Mouse (Mus musculus) brain, embryonic 18.5 days (tissue): ENCODE measurements around the gene Ofcc1.
A peak's percentile ranks its signal among the peaks of the same experiment; 100 is the strongest.

Source experiments
- DNase-seq: peaks from one replicate; pipeline ENCODE4 v3.0.0-alpha.2; 2012; ENCODE audit warnings: low read depth, low spot score

Gene Ofcc1

DNA sequence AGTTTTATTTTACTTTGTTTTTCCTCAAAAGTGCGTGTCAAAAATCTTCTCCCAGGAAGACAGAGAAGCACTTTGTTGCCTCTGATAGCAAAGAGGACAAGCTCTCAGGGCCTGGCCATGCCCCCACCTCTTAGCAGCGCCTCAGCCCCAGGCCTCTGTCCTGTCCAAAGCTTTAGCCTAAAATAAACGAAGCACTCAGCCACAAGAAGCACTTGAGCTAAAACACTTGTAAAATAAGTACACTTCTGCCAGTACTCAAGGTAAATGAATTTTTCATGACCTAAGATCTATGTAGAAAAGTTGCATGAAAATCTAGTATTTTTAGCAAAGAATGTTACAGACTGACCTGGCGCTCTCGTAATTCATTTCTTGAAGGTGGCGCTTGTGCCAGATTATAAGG is 117.4 kb downstream of the Ofcc1 start:
- no peak for DNase-seq

DNA sequence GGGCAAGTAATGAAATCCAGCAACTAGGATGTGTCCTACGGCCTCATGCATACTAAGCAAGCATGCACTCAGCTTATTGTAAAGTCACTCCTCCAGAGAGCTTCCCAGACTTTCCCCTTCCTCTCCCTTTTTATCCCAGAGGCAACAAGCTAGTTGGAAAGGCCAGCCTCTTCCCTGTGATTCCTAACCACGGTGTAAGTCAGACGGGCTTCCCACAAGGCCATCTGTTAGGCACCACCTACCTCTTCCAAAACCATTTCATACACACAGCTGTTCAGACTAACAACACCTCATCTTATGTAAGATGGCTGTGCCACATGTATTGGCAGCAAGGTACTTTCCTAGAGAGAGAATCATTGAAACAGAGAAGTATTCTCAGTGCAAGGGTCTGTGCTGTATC is 124.9 kb downstream of the Ofcc1 start:
- DNase-seq: no peak

DNA sequence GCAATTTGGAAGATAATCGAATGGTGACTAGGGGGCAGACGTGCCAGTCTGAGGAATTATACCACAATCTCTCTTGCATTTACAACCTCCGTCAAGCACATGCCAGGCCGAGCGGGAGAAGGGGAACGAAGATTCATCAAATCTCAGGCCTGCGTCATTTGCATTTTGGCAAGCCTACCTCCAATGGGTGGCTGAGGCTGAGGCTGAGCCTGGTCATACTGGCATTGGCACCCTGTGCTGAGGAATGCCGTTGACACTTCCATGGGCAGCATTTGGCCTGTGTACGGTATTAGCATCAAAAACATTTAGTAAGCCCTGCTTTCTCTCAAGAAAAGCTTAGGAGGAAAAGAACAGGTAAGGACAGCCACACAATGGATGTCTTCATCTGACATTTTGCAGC is 152.9 kb downstream of the Ofcc1 start:
- DNase-seq: no peak

DNA sequence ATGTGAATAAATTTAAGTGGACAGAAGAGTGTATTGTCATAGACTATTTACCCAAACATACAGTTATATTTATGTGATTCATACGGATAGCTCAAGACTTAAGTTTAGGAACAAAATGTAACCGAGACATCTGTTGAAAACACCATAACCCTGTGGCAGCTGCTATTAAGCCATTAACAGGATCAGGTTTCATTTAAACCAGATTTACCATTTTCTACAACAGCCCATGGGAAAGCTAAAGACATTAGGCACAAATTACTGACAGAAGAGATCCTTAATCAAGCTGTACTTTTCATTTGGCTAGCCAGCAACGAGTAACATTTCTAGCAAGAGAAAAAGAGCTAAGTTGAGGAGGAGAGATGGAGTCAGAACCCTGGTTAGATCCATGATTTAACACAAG is 179.5 kb downstream of the Ofcc1 start:
- DNase-seq: no peak

DNA sequence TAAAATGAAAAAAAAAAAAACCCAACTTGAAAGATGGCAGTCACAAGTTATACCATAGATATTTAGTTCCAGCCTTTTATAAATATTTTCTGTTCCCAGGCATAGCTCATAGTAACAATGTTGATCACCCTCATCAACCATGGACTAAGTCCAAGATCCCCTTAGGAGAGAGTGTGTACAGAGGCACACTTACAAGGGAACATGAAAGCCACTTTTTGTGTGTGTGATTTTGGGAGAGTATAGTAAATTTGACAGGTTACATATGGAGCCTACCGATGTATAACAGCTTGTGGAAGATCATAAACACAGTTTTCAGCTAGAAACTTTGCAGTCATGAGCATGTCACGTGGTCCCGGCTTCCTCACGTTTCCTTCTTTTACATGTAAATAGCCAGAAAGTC is 189.5 kb downstream of the Ofcc1 start:
- no peak for DNase-seq

DNA sequence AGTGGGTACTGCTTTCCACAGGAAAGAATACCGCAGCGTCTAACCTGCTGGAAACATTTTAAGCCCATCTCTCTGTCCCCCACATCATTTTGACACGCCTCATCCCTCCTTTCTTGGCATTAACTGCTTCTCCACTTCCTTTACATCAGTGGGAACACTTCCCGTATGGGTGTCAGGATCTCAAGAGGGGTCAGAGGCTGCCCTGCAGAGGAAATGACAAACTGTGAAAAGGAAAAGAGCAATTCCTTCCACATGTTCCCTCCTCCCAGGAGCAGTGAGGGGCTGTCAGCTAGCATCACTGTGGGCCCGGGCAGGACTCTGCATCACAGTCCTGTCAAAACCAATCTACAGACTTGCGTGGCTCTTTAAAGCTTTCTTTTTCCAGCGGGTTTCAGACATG is 193.4 kb downstream of the Ofcc1 start:
- DNase-seq: no peak

DNA sequence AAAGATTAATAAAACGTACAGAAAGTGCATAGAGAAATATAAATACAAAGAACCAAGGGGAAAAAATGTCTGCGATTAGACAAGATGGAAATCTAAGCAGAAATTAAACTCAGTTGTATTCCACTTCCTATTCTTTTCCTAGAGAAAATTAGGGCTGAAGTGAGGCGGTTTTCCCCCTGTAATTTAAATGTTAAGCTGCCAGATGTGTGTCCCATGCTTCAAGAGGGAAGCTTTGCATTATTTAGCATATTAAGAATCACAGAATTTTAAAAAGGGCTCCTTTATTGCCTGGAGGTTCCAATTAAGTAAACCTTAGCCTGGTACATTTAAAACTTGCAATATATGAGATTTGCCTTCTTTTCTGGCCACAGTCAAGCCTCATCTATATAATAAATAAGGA is 205.8 kb downstream of the Ofcc1 start:
- DNase-seq: no peak

DNA sequence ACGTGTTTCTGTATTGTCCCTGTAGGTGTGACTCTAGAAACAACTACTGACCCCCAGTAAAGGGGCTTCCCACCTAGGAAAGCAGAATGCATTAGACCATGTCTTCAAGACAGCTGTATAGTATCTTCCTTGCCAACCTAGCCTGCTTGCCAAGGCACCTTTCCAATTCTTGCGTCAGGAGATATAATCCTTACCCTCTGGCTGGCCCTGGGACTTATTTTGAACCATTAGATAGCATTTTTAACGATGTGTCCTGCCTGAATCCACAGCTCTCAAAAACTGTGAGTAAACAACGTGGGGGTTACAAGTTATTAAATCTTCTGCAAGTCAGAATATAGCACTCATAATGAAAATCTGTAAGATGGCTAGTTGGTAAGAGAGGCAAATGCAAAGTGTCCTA is 221.3 kb downstream of the Ofcc1 start:
- DNase-seq: no peak

DNA sequence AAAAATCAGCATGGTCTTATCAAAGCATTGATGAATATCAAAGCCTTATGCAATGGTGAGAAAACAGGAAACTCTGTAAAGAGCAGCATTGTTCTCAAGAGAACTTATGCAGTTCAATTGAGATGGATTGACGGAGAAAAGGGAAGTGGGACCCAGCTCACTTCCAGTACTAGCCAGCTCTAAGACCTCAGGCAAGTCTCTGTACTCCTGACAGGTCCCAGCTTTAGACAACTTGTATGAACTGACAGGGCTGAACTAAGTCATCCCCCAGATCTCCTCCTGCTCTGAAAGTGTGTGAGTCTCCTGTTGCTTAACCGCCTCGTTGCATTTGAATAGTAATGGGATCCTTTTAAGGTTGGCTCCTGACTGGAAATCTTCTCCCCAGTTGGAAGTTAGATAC is 225.2 kb downstream of the Ofcc1 start:
- no peak for DNase-seq

DNA sequence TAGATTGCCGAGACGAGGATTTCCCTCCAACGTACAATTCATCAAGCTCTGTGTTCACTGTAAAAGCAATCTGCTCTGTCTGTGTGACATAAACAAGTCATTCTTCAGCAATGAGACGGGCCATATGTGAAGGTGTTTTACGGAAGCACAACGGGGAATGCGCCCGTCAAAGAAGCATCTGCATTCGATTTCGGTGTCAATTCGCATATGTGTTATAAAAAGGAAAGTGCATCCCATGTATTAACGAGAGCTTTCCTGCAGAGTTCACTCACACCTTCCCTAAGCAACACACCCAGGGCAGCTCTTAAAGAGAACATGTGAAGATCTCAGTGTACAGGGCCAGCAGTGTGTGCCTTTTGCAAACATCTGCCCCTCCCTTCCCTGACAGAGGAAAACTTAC is 225.6 kb downstream of the Ofcc1 start:
- DNase-seq: no peak

DNA sequence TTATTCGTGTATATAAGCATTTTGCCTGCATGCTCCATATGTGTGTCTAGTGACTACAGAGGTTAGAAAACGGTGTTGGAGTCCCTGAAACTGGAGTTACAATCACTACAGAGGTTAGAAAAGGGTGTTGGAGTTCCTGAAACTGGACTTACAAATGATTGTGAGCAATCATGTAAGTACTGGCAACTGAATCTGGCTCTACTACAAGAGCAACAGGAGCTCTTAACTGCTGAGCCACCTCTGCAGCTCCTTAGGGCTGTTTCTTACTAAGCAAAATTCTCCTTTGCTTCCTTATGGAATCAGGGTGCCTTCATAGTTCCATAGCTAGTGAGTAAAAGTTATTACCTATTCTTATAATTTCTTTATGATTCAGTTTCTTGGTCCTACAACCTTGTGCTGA is 237.4 kb downstream of the Ofcc1 start:
- no peak for DNase-seq

DNA sequence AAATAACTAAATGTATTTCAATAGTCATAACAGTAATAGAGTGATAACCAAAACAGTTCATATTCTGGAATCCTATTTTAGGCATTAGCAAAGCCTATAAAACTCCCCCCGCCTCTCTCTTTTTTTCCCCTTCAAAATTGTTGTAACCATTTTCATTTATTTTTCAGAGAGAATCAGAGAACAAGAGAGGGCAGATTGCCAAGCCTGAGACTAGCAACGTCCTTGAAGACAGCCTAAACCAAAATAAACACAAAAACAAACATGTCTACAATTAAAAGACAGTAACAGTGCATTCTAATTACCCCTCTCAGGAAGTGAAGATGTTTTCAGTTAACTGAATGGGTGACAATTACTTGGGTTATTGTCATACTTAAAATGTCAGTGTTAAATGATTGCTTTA is 248.9 kb downstream of the Ofcc1 start:
- DNase-seq: no peak

DNA sequence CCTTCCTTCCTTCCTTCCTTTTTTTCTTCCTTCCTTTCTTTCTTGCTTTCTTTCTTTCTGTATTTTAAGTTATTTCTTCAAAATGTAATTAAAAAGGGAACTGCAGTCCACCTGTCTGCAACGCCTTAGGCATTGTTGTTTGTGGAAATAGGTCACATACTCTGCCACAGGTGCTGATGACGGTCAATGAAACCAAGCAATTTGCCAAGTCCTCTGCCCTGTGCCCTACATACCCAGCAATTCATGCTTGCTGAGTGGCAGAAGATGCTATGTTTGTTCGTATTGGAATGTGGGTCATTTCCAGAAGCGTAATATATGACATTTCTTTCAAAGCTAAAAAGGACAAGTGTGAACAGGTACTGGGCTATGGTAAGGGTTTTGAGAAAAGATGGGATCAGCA is 285.0 kb downstream of the Ofcc1 start:
- DNase-seq: no peak

DNA sequence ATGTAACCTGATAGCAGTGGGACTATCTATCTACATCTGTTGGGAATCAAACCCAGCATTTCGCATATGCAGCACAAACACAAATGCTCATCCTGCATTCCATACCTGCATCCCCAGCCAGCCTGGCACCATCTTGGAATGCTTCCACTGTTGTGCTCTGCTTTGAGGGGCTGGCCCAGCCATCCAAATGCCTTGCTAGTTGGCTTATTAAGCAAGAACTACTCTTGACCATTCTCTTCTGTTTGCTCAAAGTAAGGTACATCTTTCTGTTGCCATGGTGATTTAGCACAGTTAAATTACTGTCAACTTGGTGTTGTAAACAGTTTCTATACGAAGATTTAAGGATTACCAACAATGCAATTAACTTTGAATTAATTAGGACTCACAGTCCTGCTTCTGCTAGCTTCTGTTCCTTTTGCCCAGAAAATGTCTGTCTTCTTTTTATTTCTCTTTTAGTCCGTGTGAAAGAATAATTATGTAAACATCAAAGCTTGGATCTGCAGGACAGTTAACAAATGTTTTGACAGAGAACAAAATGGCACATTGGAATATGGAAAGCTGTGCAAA is 286.3 kb downstream of the Ofcc1 start:
- DNase-seq: peak; percentile 52

DNA sequence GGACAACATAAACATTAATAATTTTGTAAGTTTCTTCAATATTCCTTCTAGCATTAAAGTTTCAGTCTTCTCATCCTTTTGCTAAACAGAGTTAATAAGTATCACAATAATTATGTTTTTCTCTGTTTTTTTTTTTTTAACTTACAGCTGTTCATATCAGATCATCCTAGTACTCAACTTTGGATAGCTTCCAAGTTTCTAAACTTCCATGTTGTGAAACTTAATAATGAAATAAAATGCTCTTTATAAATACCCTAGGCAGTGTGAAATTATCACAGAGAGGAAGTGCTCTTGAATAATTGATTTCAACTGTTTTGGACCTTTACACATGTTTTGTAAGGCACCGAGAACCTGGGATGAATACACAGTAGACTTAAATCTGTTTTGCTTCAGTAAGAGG is 291.2 kb downstream of the Ofcc1 start:
- no peak for DNase-seq

DNA sequence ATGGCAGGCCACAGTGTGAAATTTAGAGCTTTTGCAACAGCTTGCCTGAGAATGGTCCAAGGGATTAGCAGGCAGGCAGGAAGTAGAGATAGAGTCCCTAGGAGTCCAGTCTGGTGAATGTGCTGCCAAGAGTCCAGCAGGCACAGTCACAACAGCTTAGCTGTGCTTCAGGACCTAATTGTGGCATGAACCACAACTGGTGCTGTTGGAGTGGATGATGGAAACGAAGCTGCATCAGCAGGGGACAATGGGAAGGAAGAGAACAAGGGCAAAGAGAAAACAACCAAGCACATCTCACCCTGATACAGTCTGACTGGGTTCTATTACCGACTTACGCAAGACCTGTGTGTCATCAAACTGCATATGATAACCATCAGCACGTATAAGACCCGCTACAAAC is 300.0 kb downstream of the Ofcc1 start:
- no peak for DNase-seq

DNA sequence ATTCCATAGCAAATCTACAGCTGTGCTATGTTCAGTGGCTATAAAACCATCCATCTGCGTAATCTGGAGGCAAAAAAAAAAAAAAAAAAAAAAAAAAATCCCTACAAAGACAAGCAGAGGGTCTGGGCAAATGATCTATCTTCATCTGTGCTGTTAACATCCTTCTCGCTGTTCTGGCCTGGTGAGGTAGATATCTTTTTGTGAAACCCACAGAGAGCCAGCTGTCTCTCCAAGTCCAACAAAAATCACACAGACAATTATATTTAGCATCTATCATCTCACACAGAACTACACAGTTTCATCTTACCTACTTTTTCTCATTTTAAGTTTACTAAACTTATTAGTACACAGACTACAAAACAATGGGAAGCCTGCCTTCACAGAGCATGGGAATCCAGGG is 323.4 kb downstream of the Ofcc1 start:
- no peak for DNase-seq

DNA sequence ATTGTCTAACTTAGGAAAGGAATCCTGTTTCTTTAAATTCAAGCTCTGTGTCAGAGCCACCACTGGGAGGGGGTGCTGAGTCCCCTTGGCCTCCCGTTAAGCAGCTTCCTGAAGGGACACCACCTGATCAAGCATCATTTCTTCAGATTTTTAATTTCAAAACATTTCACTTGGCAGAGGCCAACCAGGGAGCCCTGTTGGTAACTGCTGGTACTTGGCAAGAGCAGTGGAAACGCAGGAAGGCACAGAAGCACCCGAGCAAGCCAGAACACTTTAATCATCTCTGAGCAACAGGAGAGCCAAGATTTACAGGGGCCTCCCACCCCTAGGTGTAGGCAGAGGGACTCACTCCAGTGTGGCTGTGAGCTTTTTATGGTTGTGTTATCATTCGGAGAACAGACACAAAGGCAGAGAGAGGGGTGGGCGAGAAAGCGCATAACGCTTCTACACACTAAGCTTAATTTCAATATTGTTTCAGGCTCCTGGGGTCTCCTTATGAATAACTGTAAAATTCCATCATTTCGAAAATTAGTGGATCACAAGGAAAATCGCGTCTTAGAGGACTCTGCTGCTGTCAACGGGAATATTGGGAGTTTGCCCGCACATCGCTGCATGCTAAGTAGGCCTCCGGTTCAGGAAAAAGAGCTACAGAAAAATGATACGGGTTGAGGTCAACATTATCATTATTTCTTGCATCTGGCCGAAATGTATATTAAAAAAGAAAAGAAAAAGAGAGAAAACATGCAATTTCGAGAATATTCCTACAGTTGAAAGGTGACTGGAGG is 324.1 kb downstream of the Ofcc1 start:
- DNase-seq: no peak

DNA sequence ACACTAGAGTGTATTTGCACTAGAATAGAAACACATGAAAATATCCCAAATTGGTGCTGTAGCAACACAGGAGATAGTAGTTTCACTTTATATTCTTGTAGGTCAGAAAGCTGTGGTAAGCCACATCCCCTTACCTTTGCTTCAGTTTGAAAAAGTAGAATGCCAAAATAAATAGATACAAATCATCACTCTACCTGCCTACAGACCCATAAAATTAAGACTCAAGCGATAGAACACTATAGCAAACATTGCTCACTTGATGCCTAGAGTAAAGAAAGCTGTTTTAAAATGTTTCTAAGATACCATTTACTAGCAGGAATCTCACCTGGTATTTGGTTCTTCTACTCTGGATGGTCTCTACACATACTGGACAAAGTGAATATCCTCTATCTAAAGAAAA is 331.8 kb downstream of the Ofcc1 start:
- no peak for DNase-seq

DNA sequence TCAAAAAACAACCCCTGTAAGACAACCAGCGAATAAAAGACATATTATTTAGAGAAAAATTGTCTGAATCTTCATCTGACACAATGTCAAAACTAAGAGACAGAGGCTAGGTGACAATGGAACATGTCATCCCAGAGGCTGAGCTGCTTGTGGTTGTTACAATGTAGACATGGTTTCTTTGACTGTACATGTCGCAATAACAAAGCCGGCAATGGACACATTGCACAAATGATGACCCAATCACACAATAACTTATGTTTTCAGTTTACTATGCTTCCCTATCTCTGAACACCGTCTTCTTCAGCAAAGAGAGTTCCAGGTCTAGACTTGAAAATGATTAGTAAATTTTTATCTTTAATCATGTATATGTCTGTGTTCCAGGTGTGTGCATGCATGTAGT is 332.4 kb downstream of the Ofcc1 start:
- DNase-seq: no peak

DNA sequence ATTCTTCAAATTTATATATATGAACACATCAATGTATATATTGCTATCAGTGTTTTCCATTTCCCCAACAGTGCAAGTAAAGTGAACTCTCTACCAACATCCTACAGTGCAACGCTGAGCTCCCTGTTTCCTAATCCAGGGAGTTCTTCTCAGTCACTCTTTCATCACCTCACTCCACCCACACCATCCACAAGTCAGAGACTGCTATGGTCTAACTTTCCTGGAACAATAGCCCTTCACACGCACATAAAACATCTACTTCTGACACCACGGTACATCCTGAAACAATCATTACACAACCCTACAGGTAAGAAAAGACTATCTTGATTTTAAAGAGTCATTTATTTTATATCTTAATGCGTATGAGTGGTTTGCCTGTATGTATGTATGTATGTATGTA is 335.4 kb downstream of the Ofcc1 start:
- no peak for DNase-seq

DNA sequence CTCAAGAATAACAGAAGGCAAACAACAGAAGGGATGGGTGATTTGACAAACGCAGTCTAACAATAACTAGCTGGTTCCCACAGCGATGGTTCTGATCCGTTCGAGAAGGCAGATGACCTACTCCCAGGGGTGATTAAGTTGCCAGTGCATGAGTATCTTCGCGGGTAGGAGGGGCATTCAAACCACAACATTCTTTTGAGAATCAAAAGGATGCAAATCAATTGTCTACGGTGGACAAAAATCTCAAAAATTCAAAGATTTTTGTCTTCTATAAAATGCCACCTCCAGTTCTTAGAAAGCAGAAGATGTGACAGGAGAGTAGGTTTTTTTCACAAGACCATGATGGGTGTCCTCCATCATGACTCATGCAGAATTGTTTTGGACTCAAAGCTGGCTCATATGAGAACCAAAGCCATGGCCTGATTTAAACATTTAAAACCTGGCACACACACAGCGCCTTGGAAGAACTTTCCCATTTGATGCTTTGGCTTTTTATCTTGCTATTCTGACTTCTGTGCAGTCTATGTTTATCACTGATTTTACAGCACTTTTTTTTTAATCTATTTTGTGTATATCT is 338.0 kb downstream of the Ofcc1 start:
- DNase-seq: no peak

DNA sequence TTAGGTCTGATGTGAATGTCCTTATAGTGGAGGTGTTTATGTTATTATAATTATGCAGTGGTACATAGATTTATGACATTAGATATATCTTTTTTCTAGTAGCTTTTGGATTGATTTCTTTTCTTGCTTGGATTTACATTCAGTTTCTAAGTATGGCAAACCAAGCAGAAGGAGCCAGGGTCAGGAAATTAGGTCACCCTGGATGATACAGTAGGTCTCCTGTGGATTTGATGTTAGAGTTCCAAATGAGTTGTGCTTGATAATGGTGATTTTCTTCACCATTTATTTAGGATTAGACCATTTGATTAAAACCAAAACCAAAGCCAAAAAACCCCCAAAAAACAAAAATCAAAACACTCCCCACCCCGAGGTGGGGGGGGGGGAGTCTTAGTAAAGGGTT is 338.6 kb downstream of the Ofcc1 start:
- no peak for DNase-seq

DNA sequence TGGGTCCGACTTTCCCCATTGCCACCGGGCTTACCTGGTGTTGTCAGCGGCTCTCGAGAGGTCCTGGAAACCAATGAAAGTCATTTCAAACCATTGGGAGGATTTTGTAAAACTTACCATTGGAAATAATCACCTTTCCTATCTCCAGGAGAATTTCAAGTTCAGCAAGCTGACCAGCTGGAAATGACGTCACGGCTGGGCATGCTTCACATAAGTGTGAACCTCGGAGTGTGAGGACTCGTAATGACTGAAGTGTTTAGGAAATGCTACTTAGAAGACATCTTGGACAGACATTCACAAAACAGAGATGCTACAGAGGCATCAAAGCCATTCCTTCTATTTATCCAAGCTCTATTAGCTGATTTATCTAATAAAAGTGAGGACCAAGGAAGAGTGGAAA is 361.0 kb downstream of the Ofcc1 start:
- no peak for DNase-seq
